Mouse (Mus musculus): ENCODE data around the gene Vsig10. TPM values are rescaled to one million over a fixed set of nuclear protein-coding genes. Genes with fewer than 3 reads are reported as not detected.
"Not testable (repeated sequence)": the region's sequence is repeated elsewhere in the genome, so short reads cannot be mapped to it uniquely, and the experiment has no call there.

Vsig10 gene
- polyA plus RNA-seq, 1 experiment from 2014 or later, result 2.4 TPM

DNA sequence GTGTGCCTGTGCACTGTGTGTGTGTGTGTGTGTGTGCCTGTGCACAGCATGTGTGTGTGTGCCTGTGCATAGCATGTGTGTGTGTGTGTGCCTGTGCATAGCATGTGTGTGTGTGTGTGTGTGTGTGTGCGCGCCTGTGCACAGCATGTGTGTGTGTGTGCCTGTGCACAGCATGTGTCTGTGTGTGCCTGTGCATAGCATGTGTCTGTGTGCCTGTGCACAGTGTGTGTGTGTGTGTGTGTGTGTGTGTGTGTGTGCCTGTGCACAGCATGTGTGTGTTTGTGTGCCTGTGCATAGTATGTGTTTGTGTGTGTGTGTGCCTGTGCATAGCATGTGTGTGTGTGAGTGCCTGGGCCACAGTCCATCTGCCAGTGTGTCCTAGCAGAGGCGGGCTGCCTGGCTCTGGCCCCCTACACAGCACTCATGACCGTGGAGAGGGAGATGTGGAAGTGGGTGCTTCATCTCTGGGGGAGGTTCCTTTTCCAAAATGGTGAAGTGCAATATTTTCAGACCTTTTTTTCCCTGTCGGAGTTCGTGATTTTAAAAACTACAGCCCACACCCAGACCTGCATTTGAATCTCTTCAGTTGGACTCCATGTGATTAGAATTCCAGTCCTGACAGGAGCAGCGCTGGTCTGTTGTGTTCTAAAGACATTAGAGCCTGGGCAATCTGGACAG lies 55.6 kb downstream of the Vsig10 start:
- 93% methylated on average over 7 of the region's 7 CpGs for WGBS
- H3K9me3 ChIP-seq, result no peaks in the 10 kb centered on the region
- no peak overlapping the region for H3K4me3 ChIP-seq
- H3K9ac ChIP-seq, result no peak overlapping the region
- H3K4me2 ChIP-seq, result no peak overlapping the region
- H3K27ac ChIP-seq (replicated peaks), result no peak overlapping the region
- ATAC-seq (ENCODE audit: low FRiP score, low read depth), result no peak
- H3K36me3 ChIP-seq, result peaks cover 64% of the 10 kb centered on the region
- H3K4me1 ChIP-seq (replicated peaks), result no peaks in the 10 kb centered on the region
- no peaks in the 10 kb centered on the region for H3K27me3 ChIP-seq

DNA sequence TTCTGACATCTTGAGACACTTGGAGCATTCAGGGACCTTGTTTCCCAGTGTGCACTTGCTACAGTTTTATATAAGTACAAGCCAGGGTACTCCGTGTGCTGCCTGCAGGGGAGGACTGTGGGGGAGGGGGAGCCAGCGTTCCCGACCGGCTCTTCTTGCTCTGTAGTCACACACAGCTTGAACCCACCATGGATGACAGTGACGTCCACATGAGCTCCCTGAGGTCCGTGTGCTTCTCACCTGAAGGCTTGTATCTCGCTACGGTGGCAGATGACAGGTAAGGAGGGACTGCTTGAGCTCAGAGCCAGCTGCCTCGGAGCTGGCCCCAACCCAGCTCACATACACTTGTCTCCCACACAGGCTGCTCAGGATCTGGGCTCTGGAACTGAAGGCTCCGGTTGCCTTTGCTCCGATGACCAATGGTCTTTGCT lies 57.5 kb downstream of the Vsig10 start:
- H3K27me3 ChIP-seq, result no peaks in the 10 kb centered on the region
- ATAC-seq (ENCODE audit: low FRiP score, low read depth), result no peak
- no peak overlapping the region for H3K4me3 ChIP-seq
- no peak overlapping the region for H3K4me2 ChIP-seq
- no peak overlapping the region for H3K9ac ChIP-seq
- no peak overlapping the region for H3K27ac ChIP-seq (replicated peaks)
- no peaks in the 10 kb centered on the region for H3K9me3 ChIP-seq
- WGBS, result 77% methylated on average over 11 of the region's 11 CpGs
- H3K4me1 ChIP-seq (replicated peaks), result no peaks in the 10 kb centered on the region
- H3K36me3 ChIP-seq, result peaks cover 69% of the 10 kb centered on the region

DNA sequence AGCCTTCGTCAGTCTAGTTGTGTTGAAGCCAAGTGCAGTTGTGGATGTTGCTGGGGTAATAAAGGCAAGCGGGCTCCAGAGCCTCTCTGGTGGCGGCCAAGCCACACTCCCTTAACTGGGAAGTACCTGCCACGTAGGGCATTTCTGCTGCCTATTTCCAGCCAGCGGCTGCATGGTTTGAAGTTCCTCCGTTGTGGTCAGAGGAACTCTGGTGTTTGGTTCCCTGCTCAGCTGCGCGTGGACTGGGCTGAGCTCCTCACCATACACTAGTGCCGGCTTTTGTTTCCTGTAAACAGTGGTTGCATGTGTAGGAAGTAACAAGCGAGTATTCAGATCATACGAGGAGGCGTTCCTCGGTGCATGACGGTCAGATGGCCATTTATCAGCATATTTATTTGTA lies 58.8 kb downstream of the Vsig10 start:
- WGBS, result 93% methylated on average over 14 of the region's 14 CpGs
- not testable (repeated sequence) for H3K9ac ChIP-seq; ATAC-seq (ENCODE audit: low FRiP score, low read depth); H3K4me2 ChIP-seq; H3K4me3 ChIP-seq; H3K27ac ChIP-seq (replicated peaks); H3K4me1 ChIP-seq (replicated peaks); H3K9me3 ChIP-seq; H3K27me3 ChIP-seq
- H3K36me3 ChIP-seq, result peaks cover 57% of the 10 kb centered on the region

DNA sequence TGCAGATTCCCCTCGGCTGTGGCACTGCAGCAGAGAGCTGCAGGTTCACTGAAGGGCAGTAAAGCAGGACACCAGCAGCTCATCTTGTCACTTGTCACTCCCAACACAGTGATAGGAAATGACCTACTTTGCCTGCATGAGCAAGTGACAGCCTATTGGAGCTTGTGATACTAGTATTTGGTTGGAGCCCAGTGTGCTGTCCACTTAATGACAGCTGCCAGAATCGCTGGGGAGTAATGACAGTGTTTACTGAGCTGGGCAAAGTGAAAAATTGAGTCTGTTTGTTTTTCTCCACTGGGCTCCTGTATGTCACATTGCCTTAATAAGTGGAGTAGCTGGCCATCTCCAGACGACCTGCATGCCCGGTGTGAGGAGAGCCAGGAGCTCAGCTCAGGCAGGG lies 61.3 kb downstream of the Vsig10 start:
- no peak overlapping the region for H3K4me3 ChIP-seq
- H3K27me3 ChIP-seq, result no peaks in the 10 kb centered on the region
- H3K9me3 ChIP-seq, result no peaks in the 10 kb centered on the region
- 87% methylated on average over 4 of the region's 4 CpGs for WGBS
- peaks cover 60% of the 10 kb centered on the region for H3K36me3 ChIP-seq
- H3K9ac ChIP-seq, result no peak overlapping the region
- no peaks in the 10 kb centered on the region for H3K4me1 ChIP-seq (replicated peaks)
- H3K4me2 ChIP-seq, result no peak overlapping the region
- no peak for ATAC-seq (ENCODE audit: low FRiP score, low read depth)
- no peak overlapping the region for H3K27ac ChIP-seq (replicated peaks)

DNA sequence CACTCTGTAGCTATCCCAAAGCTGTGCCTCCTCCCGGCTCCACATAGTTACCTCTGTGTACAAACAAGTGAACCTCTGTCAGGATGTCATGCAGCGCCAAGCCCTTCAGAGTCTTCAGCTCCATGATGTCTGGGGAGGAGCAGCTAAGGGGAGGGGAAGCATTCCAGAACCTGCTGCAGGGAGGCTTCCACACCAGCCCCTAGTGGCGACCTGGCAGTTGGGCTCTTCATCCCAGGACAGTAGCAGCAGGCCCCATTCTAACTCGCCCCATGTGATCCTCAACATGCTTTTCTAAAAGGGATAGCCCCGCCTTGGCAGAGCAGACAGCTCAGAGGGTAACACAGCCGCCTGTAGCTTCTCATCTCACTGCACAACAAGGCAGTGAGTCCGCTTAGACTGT lies 62.9 kb downstream of the Vsig10 start:
- Histone ChIP-seq H3K36me3 (peaks cover 50% of the 10 kb centered on the region), H3K4me1 (replicated peaks) (no peaks in the 10 kb centered on the region), H3K27ac (replicated peaks) (no peak overlapping the region), H3K4me2 (no peak overlapping the region), H3K9ac (no peak overlapping the region), H3K9me3 (no peaks in the 10 kb centered on the region), H3K4me3 (no peak overlapping the region), H3K27me3 (no peaks in the 10 kb centered on the region)
- WGBS, result 75% methylated on average over 7 of the region's 7 CpGs
- ATAC-seq (ENCODE audit: low FRiP score, low read depth), result no peak

DNA sequence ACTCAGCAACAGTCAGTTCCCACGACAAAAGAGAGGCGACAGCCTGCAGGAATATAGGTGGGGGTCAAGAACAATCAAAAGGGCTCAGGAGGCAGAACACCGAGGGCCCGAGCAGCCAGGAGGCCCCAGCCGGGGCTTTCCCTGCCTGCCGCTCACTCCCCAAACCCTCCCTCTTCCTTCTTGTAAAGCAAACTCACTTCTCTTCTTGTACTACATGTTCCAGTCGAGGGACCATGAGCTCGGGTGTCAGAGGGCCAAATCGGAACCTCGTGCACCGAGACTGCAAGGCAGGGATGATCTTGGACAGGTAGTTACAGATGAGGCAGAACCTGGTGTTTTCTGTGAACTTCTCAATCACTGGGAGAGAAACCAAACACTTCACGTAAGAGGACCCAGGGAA lies 64.3 kb downstream of the Vsig10 start:
- ATAC-seq (ENCODE audit: low FRiP score, low read depth), result no peak

DNA sequence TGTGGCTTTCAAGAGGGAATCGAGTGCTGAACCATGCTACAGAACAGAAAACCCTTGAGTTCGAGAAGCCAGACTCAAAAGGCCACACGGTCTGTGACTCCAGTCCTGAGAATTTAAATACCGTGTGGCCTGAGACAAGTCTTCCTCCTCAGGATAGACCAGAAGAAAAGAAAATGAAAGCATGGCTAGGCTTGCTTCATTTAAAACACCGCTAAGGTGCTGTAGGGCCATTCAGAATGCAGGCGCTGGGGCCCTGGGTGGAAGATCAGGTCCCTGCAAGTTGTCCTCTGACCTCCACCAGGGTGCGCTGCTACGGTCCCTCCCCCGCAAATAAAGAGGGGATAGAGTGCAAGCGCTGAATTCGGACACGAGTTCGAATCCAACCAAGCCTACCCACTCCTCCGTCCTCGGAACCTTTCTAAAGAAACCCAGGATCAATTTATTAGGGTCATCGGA lies 69.4 kb downstream of the Vsig10 start:
- H3K4me2 ChIP-seq, result peak overlapping the region; percentile 80
- H3K36me3 ChIP-seq, result peaks cover 22% of the 10 kb centered on the region
- no peaks in the 10 kb centered on the region for H3K9me3 ChIP-seq
- H3K27me3 ChIP-seq, result no peaks in the 10 kb centered on the region
- ATAC-seq (ENCODE audit: low FRiP score, low read depth), result no peak
- H3K27ac ChIP-seq (replicated peaks), result peak overlapping the region; percentile 76
- H3K4me1 ChIP-seq (replicated peaks), result peaks cover 15% of the 10 kb centered on the region
- peak overlapping the region; percentile 92 for H3K4me3 ChIP-seq
- 13% methylated on average over 16 of the region's 16 CpGs for WGBS
- peak overlapping the region; percentile 80 for H3K9ac ChIP-seq

More for the DNA sequence above, 64.3 kb downstream of the Vsig10 start:
- Histone ChIP-seq H3K27me3 (no peaks in the 10 kb centered on the region), H3K4me2 (no peak overlapping the region), H3K36me3 (peaks cover 49% of the 10 kb centered on the region), H3K9ac (no peak overlapping the region), H3K4me1 (replicated peaks) (peaks cover 10% of the 10 kb centered on the region), H3K27ac (replicated peaks) (no peak overlapping the region), H3K4me3 (no peak overlapping the region), H3K9me3 (no peaks in the 10 kb centered on the region)
- 73% methylated on average over 12 of the region's 12 CpGs for WGBS

DNA sequence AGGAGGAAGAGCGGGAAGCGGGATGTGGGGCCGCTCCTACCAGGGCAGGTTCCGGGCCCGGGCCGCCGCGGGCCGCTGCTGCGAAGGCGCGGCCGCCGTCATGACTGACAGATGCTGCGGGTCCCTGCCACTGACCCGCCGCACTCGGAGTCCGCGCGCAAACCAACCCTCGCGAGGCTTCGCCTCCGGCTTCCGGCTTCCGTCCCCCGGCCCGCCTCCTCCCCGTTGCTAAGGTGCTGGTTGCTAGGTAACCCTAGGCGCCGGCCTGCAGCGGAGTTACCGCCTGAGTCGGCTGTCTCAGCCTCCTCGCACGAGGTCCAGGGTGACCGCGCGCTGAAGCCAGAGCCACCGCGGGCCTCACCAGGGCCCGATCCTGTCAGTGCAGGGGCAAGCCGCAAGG lies 70.0 kb downstream of the Vsig10 start, which contains the start of gene Rfc5:
Gene Rfc5, minus strand, starts transcription at position 171 of the 400 bp plus-strand sequence.
- H3K4me1 ChIP-seq (replicated peaks), result peaks cover 15% of the 10 kb centered on the region
- ATAC-seq (ENCODE audit: low FRiP score, low read depth), result peak; percentile 96
- H3K9ac ChIP-seq, result peak within 1 kb of the TSS; percentile 80
- peak within 1 kb of the TSS; percentile 92 for H3K4me3 ChIP-seq
- no peaks in the 10 kb centered on the region for H3K27me3 ChIP-seq
- peaks cover 16% of the 10 kb centered on the region for H3K36me3 ChIP-seq
- WGBS, result under 1% methylated on average over 44 of the region's 44 CpGs
- peak within 1 kb of the TSS; percentile 80 for H3K4me2 ChIP-seq
- H3K9me3 ChIP-seq, result no peaks in the 10 kb centered on the region
- peak within 1 kb of the TSS; percentile 76 for H3K27ac ChIP-seq (replicated peaks)

DNA sequence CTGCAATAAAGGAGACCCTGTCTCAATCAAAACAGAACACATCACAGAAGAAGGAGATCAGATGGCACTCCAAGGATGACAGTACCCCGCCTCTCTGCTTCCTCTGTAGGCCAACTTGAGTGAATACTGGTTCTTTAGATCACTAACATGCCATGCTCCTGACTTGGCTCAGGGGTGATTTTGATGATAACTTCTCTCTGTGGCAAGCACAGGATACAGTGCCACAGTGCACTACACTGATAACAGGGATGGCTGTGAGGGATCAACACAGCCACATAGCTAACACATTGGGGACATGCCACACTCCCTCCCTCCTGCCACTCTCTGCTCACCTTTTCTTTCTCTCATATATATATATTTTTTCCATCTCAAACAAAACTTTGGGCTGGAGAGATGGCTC lies 72.0 kb downstream of the Vsig10 start:
- Histone ChIP-seq H3K36me3 (no peaks in the 10 kb centered on the region), H3K27ac (replicated peaks) (no peak overlapping the region), H3K4me1 (replicated peaks) (peaks cover 15% of the 10 kb centered on the region), H3K4me2 (no peak overlapping the region), H3K9me3 (no peaks in the 10 kb centered on the region), H3K27me3 (no peaks in the 10 kb centered on the region), H3K4me3 (no peak overlapping the region), H3K9ac (no peak overlapping the region)
- ATAC-seq (ENCODE audit: low FRiP score, low read depth), result no peak
- 88% methylated on average over 1 of the region's 1 CpGs for WGBS

DNA sequence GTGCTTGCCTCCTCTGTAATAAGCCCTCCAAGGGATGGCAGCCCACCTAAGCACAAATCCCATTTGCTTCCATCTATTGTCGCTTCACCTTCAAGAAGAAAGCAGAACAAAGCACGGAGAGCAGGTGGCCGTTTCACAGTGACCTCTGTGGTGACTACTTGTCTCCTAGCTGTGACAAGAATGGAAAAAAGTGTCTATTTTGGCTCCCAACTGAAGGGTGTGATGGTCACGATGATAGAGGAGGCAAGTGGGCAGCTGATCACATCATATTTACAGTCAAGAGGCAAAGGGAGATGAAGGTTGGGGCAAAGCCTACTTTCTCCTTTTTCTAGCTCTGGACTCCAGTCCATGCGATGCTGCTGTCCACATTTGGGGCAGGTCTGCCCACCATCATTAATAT lies 77.0 kb downstream of the Vsig10 start:
- WGBS, result 90% methylated on average over 5 of the region's 5 CpGs
- H3K4me3 ChIP-seq, result no peak overlapping the region
- no peak overlapping the region for H3K9ac ChIP-seq
- H3K4me1 ChIP-seq (replicated peaks), result no peaks in the 10 kb centered on the region
- ATAC-seq (ENCODE audit: low FRiP score, low read depth), result no peak
- no peaks in the 10 kb centered on the region for H3K9me3 ChIP-seq
- H3K27ac ChIP-seq (replicated peaks), result no peak overlapping the region
- no peaks in the 10 kb centered on the region for H3K27me3 ChIP-seq
- H3K36me3 ChIP-seq, result no peaks in the 10 kb centered on the region
- no peak overlapping the region for H3K4me2 ChIP-seq

DNA sequence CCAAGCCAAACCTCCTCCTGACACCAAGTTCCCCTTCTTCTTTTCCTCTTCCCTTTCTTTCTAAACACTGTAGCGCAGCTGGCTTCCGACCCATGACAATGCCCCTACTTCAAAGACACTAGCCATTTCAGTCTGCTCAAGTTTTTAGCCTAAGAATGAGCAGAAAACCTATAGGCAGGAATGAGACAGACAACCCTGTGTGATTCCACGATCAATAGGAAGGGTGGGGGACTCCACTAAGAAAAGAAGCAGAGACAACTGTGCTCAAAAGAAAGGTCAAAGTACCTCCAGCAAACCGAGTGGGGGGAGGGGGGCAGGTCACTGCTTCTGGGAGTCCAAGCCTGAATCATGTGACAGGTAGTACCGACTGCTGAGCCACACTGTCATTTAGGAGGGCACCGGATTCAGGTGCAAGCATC lies 77.7 kb downstream of the Vsig10 start:
- 56% methylated on average over 6 of the region's 6 CpGs for WGBS
- Histone ChIP-seq H3K9me3 (no peaks in the 10 kb centered on the region), H3K27me3 (no peaks in the 10 kb centered on the region), H3K27ac (replicated peaks) (no peak overlapping the region), H3K4me2 (no peak overlapping the region), H3K9ac (no peak overlapping the region), H3K36me3 (no peaks in the 10 kb centered on the region), H3K4me3 (no peak overlapping the region), H3K4me1 (replicated peaks) (no peaks in the 10 kb centered on the region)
- ATAC-seq (ENCODE audit: low FRiP score, low read depth), result no peak

DNA sequence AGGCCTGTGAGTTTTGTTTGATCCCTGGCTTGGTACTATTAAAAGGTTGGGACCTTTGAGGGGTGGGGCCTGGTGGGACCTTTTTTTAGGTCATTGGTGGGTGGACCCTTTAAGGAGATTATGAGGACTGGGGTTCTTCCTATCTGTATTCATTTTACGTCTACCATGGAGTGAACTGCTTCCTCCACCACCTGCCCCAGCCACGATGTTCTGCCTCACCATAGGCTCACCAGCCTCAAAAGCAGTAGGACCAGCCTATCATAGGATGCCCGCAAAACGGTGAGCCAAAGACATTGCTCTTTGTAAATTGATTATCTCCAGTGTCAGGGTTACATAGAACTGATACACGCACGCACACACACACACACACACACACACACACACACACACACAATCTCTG lies 78.5 kb downstream of the Vsig10 start:
- Histone ChIP-seq H3K36me3 (no peaks in the 10 kb centered on the region), H3K4me2 (no peak overlapping the region), H3K9ac (no peak overlapping the region), H3K9me3 (no peaks in the 10 kb centered on the region), H3K4me3 (no peak overlapping the region), H3K4me1 (replicated peaks) (no peaks in the 10 kb centered on the region), H3K27ac (replicated peaks) (no peak overlapping the region), H3K27me3 (no peaks in the 10 kb centered on the region)
- no peak for ATAC-seq (ENCODE audit: low FRiP score, low read depth)
- 84% methylated on average over 6 of the region's 6 CpGs for WGBS
